Mouse (Mus musculus): ENCODE results near the gene Smyd3. TPM values are rescaled to one million over a fixed set of nuclear protein-coding genes. Genes with fewer than 3 reads are reported as not detected.
A peak's percentile ranks its signal among the peaks of the same experiment; 100 is the strongest.

Gene Smyd3
- polyA plus RNA-seq, 1 experiment from 2014 or later = 16.7 TPM

DNA sequence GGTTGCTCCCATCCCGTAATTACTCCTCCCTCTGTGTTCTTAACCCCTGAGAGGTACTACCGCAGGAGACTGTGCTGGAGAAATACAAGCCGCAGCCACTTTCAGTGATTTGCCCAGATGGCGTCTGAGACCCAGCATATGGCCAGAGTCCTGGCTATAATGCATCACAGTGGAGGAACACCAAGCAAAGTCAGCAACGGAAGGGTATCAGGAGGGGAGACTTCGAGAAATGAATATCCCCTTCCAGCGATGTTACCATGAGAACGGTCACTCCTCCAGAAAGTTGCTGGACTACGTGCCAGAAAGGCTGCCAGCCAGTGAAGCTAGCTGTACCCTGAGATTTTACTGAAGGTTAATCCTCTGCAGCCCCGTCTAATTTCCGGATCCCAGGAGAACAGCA, 325.1 kb downstream of the Smyd3 start:
- ATAC-seq = no peak
- no peak overlapping the region for H3K27ac ChIP-seq (ENCODE audit: low read length)
- H3K9ac ChIP-seq (ENCODE audit: low read depth, low read length) = no peak overlapping the region
- H3K4me1 ChIP-seq (ENCODE audit: control insufficient read depth, insufficient read depth, low read length) = no peaks in the 10 kb centered on the region
- 83% methylated on average over 11 of the region's 11 CpGs for WGBS
- no peaks in the 10 kb centered on the region for H3K36me3 ChIP-seq (ENCODE audit: control insufficient read depth, insufficient read depth, low read length)
- no peak overlapping the region for H3K4me2 ChIP-seq (ENCODE audit: low read depth, low read length)
- no peak overlapping the region for H3K4me3 ChIP-seq (ENCODE audit: low read length)
- no peaks in the 10 kb centered on the region for H3K27me3 ChIP-seq (replicated peaks; ENCODE audit: control insufficient read depth, insufficient read depth, low read length)
- H3K9me3 ChIP-seq (ENCODE audit: control insufficient read depth, low read length) = no peaks in the 10 kb centered on the region

DNA sequence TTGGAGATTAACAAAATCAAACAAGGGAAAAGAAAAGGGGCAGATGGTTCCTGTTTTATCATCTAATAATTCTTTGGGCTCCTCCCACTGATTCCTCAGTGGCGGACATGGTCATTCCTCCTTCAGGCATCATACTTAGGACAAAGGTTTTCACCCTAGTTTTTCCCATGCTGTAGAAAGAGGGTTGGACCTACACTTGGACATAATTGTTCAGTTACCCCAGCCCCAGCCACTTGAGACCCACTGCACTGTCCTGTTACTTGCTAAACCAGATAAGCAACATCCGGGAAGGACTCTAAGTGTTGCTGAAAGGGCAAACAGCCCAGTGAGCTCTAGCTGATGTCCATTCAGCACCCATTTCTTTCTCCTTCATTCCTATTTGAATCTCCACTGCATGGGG, 327.0 kb downstream of the Smyd3 start:
- Histone ChIP-seq H3K36me3 (ENCODE audit: control insufficient read depth, insufficient read depth, low read length) (no peaks in the 10 kb centered on the region), H3K4me3 (ENCODE audit: low read length) (no peak overlapping the region), H3K27ac (ENCODE audit: low read length) (no peak overlapping the region), H3K9ac (ENCODE audit: low read depth, low read length) (no peak overlapping the region), H3K9me3 (ENCODE audit: control insufficient read depth, low read length) (no peaks in the 10 kb centered on the region), H3K4me2 (ENCODE audit: low read depth, low read length) (no peak overlapping the region), H3K4me1 (ENCODE audit: control insufficient read depth, insufficient read depth, low read length) (no peaks in the 10 kb centered on the region), H3K27me3 (replicated peaks; ENCODE audit: control insufficient read depth, insufficient read depth, low read length) (no peaks in the 10 kb centered on the region)
- no peak for ATAC-seq
- WGBS = 58% methylated on average over 2 of the region's 2 CpGs

DNA sequence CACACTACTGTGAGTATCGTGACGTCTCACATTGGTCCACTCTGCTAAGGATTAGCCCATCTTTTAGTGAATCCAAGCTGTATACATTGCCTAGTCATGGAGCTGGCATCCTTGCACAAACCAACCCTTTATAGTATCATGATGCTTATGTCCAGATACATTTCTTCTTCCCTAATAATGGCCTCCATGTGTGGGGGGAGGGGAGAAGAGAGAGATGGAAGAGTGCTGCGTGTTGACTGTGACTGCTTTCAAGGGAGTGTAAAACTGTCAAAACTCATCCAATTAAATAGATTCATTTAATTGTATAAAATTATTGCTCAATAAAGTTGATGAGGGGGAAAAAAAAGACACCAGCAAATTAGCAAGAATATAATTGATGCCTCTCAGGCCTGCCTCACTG, 330.7 kb downstream of the Smyd3 start:
- H3K4me3 ChIP-seq (ENCODE audit: low read length) = no peak overlapping the region
- WGBS = 93% methylated on average over 3 of the region's 3 CpGs
- no peaks in the 10 kb centered on the region for H3K27me3 ChIP-seq (replicated peaks; ENCODE audit: control insufficient read depth, insufficient read depth, low read length)
- H3K27ac ChIP-seq (ENCODE audit: low read length) = no peak overlapping the region
- ATAC-seq = no peak
- H3K4me2 ChIP-seq (ENCODE audit: low read depth, low read length) = no peak overlapping the region
- no peak overlapping the region for H3K9ac ChIP-seq (ENCODE audit: low read depth, low read length)
- no peaks in the 10 kb centered on the region for H3K36me3 ChIP-seq (ENCODE audit: control insufficient read depth, insufficient read depth, low read length)
- H3K4me1 ChIP-seq (ENCODE audit: control insufficient read depth, insufficient read depth, low read length) = no peaks in the 10 kb centered on the region
- no peaks in the 10 kb centered on the region for H3K9me3 ChIP-seq (ENCODE audit: control insufficient read depth, low read length)

DNA sequence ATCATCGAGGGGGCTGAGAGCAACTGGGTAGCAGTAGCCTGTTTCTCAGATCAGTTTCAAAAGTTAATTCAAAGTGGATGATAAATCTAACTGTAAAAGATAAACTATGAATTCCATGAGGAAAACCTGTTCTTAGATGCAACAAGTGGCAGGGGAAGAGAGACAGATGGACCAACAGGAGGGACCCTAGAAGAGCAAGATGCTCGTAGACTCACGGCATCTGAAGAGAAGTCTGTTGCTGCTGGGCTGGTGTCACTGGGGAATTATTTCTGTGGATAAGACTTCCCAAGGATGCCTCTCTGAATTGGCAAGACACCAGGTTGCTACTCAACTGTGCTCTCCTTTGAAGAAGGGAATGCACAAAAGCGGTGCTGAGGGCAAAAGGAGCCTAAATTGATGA, 333.2 kb downstream of the Smyd3 start:
- Histone ChIP-seq H3K9ac (ENCODE audit: low read depth, low read length) (no peak overlapping the region), H3K27me3 (replicated peaks; ENCODE audit: control insufficient read depth, insufficient read depth, low read length) (no peaks in the 10 kb centered on the region), H3K27ac (ENCODE audit: low read length) (no peak overlapping the region), H3K36me3 (ENCODE audit: control insufficient read depth, insufficient read depth, low read length) (no peaks in the 10 kb centered on the region), H3K4me2 (ENCODE audit: low read depth, low read length) (no peak overlapping the region), H3K4me1 (ENCODE audit: control insufficient read depth, insufficient read depth, low read length) (no peaks in the 10 kb centered on the region), H3K4me3 (ENCODE audit: low read length) (no peak overlapping the region), H3K9me3 (ENCODE audit: control insufficient read depth, low read length) (no peaks in the 10 kb centered on the region)
- WGBS = 80% methylated on average over 4 of the region's 4 CpGs
- no peak for ATAC-seq

DNA sequence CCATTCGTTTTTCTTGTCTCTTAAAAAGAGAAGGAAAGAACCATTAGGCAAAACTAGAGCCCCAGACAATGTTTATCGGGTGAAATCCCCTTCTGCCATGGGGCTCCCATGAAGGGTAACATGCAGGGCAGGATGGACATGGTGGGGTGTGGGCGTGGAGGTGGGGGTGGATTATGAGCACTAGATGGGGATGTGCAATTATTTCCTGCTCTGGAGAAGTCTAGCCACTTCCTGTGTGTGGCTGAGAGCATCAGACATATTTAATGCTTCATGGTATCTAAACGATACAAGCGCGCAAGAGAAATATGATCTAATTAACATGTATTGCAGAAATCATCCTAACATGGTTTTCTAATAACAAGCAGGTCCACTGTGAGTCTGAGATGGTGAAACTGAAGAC, 334.3 kb downstream of the Smyd3 start:
- Histone ChIP-seq H3K36me3 (ENCODE audit: control insufficient read depth, insufficient read depth, low read length) (no peaks in the 10 kb centered on the region), H3K4me1 (ENCODE audit: control insufficient read depth, insufficient read depth, low read length) (no peaks in the 10 kb centered on the region), H3K4me2 (ENCODE audit: low read depth, low read length) (no peak overlapping the region), H3K9me3 (ENCODE audit: control insufficient read depth, low read length) (no peaks in the 10 kb centered on the region), H3K4me3 (ENCODE audit: low read length) (no peak overlapping the region), H3K9ac (ENCODE audit: low read depth, low read length) (no peak overlapping the region), H3K27me3 (replicated peaks; ENCODE audit: control insufficient read depth, insufficient read depth, low read length) (no peaks in the 10 kb centered on the region), H3K27ac (ENCODE audit: low read length) (no peak overlapping the region)
- no peak for ATAC-seq
- WGBS = 84% methylated on average over 6 of the region's 6 CpGs

DNA sequence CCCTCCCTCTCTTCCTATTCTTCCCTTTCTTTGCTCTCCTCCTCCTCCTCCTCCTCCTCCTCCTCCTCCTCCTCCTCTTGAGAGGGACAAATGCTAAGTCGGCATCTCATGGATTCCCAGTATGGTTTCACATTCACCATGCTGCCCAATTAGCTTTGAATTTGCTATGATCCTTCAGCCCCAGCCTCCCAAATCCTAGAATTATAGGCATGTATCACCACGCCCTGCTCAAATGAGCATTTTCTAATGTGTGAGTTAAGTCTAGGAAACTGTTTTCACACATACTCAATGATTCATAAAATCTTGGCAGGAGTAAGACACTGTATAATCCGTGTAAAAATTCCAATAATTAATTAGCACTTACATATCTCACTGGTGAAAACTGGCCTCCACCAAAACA, 337.3 kb downstream of the Smyd3 start:
- Histone ChIP-seq H3K36me3 (ENCODE audit: control insufficient read depth, insufficient read depth, low read length) (no peaks in the 10 kb centered on the region), H3K27me3 (replicated peaks; ENCODE audit: control insufficient read depth, insufficient read depth, low read length) (no peaks in the 10 kb centered on the region), H3K4me2 (ENCODE audit: low read depth, low read length) (no peak overlapping the region), H3K27ac (ENCODE audit: low read length) (no peak overlapping the region), H3K4me1 (ENCODE audit: control insufficient read depth, insufficient read depth, low read length) (no peaks in the 10 kb centered on the region), H3K4me3 (ENCODE audit: low read length) (no peak overlapping the region), H3K9ac (ENCODE audit: low read depth, low read length) (no peak overlapping the region), H3K9me3 (ENCODE audit: control insufficient read depth, low read length) (no peaks in the 10 kb centered on the region)
- no peak for ATAC-seq
- WGBS = 64% methylated on average over 3 of the region's 3 CpGs

DNA sequence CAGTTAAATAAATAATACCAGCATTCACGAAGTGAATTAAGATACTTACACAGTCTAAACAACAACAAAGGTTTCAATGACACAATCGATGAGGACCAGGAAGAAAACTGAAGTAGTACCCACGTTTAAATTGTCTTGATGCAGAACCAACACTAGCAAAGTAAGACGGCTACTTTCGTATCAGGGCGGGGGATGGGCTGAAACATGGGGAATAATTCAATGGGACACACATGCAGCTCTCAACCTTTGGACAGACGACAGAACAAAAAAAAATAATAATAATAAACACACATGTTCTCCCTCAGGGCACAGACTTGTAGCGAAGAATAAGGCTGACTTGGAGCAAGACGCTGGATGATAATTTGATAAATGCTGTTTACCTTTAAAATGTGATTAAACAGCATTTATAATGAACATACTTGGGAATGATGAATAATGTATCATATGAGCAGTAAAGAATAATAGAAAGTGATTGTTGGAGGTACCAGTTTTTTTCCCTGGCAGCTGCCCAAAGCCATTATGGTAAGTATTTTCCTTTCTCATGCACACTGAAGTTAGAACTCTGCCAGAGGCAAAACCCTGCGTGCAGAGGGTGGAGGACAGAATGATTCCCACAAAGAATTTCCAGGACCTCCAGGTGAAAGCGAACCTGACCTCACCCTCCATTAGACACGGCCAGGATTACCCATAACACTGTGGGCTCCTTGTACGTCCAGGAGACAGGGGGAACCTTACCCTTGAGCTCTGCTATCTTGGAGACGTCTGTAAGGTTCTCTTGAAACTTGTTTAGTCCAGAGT, 340.8 kb downstream of the Smyd3 start:
- Histone ChIP-seq H3K4me1 (ENCODE audit: control insufficient read depth, insufficient read depth, low read length) (no peaks in the 10 kb centered on the region), H3K27me3 (replicated peaks; ENCODE audit: control insufficient read depth, insufficient read depth, low read length) (no peaks in the 10 kb centered on the region), H3K27ac (ENCODE audit: low read length) (no peak overlapping the region), H3K9me3 (ENCODE audit: control insufficient read depth, low read length) (no peaks in the 10 kb centered on the region), H3K36me3 (ENCODE audit: control insufficient read depth, insufficient read depth, low read length) (no peaks in the 10 kb centered on the region), H3K9ac (ENCODE audit: low read depth, low read length) (no peak overlapping the region), H3K4me3 (ENCODE audit: low read length) (no peak overlapping the region), H3K4me2 (ENCODE audit: low read depth, low read length) (no peak overlapping the region)
- ATAC-seq = no peak
- WGBS = 67% methylated on average over 14 of the region's 14 CpGs

DNA sequence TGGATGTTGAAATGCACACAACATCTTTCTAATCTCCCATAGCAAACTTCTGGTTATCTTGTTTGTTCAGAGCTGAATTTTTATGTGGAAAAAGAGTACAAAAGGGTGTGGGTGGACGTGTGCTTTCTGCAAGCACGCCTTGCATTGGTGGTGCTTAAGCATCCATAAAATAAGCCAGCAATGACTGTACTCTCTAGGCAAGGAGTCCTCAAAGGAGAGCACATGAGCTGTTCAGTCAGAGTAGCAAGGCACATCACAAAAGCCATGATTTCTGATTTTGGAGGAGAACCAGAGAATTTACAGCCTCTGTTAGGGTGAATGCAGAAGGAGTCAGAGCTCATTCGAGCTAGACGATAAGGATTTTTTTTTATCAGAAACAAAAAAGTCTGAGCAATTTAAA, 343.6 kb downstream of the Smyd3 start:
- H3K36me3 ChIP-seq (ENCODE audit: control insufficient read depth, insufficient read depth, low read length) = no peaks in the 10 kb centered on the region
- 55% methylated on average over 4 of the region's 4 CpGs for WGBS
- no peak for ATAC-seq
- H3K4me3 ChIP-seq (ENCODE audit: low read length) = no peak overlapping the region
- H3K27ac ChIP-seq (ENCODE audit: low read length) = no peak overlapping the region
- no peaks in the 10 kb centered on the region for H3K27me3 ChIP-seq (replicated peaks; ENCODE audit: control insufficient read depth, insufficient read depth, low read length)
- no peak overlapping the region for H3K4me2 ChIP-seq (ENCODE audit: low read depth, low read length)
- no peaks in the 10 kb centered on the region for H3K4me1 ChIP-seq (ENCODE audit: control insufficient read depth, insufficient read depth, low read length)
- no peaks in the 10 kb centered on the region for H3K9me3 ChIP-seq (ENCODE audit: control insufficient read depth, low read length)
- H3K9ac ChIP-seq (ENCODE audit: low read depth, low read length) = no peak overlapping the region

DNA sequence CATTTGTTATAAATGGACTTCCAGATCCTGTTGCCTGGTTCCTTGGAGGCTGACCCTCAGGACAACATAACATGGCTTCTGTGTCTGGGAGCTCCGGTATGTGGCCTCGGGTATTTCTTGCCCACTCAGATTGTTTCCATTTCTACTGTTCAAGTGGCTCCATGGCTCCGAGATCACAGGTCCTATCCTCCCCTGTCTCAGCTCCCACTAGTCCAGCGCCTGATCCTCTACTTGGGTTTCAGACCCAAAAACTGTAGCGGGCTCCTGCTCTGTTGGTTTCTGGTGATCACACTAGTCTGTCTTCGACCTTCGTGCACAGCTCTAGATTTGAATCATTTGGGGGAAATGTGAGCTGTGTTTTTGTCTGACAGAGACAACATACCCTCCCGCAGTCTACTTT, 347.3 kb downstream of the Smyd3 start:
- no peak overlapping the region for H3K4me2 ChIP-seq (ENCODE audit: low read depth, low read length)
- no peaks in the 10 kb centered on the region for H3K9me3 ChIP-seq (ENCODE audit: control insufficient read depth, low read length)
- H3K4me1 ChIP-seq (ENCODE audit: control insufficient read depth, insufficient read depth, low read length) = no peaks in the 10 kb centered on the region
- 89% methylated on average over 8 of the region's 8 CpGs for WGBS
- no peak overlapping the region for H3K4me3 ChIP-seq (ENCODE audit: low read length)
- H3K9ac ChIP-seq (ENCODE audit: low read depth, low read length) = no peak overlapping the region
- no peak overlapping the region for H3K27ac ChIP-seq (ENCODE audit: low read length)
- ATAC-seq = no peak
- no peaks in the 10 kb centered on the region for H3K27me3 ChIP-seq (replicated peaks; ENCODE audit: control insufficient read depth, insufficient read depth, low read length)
- no peaks in the 10 kb centered on the region for H3K36me3 ChIP-seq (ENCODE audit: control insufficient read depth, insufficient read depth, low read length)

DNA sequence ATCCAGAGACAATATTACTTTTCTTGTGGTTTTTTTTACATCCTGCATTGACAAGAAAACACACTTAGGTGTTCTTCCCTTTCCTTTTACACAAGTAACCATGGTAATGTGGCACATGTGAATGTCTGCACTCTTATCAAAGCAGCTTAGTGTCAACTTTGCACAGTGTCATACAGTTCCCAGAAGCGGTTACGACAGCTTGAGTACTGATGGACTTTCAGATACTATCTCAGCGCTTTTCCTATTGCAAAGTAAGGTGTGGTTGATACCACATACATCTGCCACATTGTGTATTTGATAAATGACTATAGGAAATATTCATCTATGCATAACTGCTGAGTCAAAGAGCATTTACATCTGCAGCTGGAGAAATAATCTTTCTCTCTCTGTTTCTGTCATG, 348.1 kb downstream of the Smyd3 start:
- Histone ChIP-seq H3K4me1 (ENCODE audit: control insufficient read depth, insufficient read depth, low read length) (no peaks in the 10 kb centered on the region), H3K27ac (ENCODE audit: low read length) (no peak overlapping the region), H3K9me3 (ENCODE audit: control insufficient read depth, low read length) (no peaks in the 10 kb centered on the region), H3K4me2 (ENCODE audit: low read depth, low read length) (no peak overlapping the region), H3K36me3 (ENCODE audit: control insufficient read depth, insufficient read depth, low read length) (no peaks in the 10 kb centered on the region), H3K9ac (ENCODE audit: low read depth, low read length) (no peak overlapping the region), H3K27me3 (replicated peaks; ENCODE audit: control insufficient read depth, insufficient read depth, low read length) (no peaks in the 10 kb centered on the region), H3K4me3 (ENCODE audit: low read length) (no peak overlapping the region)
- WGBS = 56% methylated on average over 3 of the region's 3 CpGs
- ATAC-seq = peak; percentile 97

Data from intestine, embryonic 16.5 days (tissue).